13 mouse cellular contexts compared by ENCODE assay signal in the genomic region with DNA sequence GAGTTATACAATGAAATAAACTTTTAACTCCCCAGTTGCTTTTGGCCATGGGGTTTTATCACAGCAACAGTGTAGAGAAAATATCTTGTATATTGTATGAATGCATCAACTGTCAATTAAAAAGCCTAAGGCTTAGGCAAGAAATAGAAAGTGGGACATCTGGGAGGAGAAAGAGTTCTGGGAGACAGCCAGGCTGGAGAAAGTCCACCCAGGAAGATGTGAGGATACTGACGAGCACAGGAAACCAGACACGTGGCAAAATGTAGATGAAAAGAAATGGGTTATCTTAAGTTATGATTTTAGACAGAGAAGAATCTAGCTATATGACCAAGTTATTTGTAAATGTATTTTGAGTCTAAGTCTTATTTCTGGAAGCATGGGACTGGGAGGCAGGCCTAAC.
"Had no signal": no experiment of that assay in that cellular context is flagged by ENCODE, and none has a peak within 500 bp of the region (broad histone marks: within the 10 kb centered on the region; RNA-seq: fewer than 3 reads in every experiment).

No protein-coding gene starts in this region.

- DNase-seq: forebrain, postnatal 0 days; gastrocnemius, postnatal 14 days; gastrocnemius, postnatal 36 days; heart, adult 18-20 months; heart, postnatal 10 days; kidney, adult 11 months; kidney, adult 2 months; kidney, adult 9 months; kidney, postnatal 14 days; kidney, postnatal 36 days; layer of hippocampus, adult 9-11 months; layer of hippocampus, postnatal 36 days; left cerebral cortex, postnatal 4 days had no signal
